Mouse (Mus musculus) retina, postnatal 7 days (tissue): ENCODE data around the gene Il3.

Experiments used
- DNase-seq: peaks from one replicate; pipeline ENCODE4 v3.0.0-alpha.2; 2012; ENCODE audit warnings: low read depth, low spot score

Il3 gene

DNA sequence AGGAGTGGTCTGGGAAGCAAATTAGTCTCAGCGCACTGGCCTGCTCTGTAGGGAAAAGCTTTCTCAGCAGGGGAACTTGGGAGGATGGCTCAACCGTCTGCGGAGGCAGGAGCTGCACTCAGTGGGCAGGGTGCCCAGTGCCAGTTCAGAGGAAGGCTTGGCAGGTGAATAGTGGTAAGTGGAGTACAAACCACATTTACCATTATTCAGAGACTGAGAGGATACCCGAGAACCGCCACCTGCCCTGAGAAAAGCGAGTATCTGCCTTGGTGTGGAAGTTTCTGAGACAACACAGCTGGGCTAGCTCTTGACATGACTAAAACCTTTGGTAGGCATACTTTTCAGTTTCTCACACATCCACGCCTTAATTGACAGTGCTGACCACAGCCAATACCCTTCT lies 49.7 kb downstream of the Il3 start:
- no peak for DNase-seq

GRCm38 (mm10) chr11:54216091-54216490 lies 51.0 kb downstream of the Il3 start:
- DNase-seq = no peak
